In the genomic region with DNA sequence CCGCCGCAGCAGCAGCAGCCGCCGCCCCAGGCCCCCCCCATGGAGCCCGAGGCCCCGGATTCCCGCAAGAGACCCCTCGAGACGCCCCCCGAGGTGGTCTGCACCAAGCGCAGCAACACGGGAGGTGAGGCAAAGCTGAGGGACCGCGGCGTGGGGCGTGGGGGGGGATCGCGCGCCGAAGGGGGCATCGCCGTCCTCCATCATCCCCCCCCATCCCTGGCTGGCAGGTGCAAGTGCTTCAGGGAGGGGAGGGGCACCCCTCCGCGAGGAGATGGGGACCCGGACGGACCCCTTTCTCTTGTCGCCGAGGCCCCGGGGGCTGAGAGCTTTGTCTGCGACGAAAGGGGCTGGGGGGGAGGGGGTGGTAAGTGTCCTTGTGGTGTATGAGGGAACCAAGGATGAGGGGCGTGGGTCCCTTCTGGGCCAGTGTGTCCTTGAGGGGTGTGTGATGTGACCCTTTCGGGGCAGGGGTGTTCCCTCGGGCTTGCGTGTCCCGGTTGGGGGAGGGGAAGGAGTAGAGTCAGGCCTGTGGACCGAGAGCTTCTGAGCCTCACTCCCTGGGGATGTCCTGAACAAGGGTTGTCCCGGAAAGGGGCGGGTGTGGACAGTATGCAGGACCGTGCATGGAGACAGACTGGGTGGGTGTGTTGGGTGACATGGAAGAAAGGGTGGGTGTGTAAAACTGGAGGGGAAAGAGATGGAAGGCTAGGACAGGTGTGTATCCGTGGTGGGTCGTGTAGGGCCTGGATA, we compare ENCODE assay signal across 7 mouse cellular contexts. TPM values are rescaled to one million over a fixed set of nuclear protein-coding genes. Genes with fewer than 3 reads are reported as not detected.
A peak's percentile ranks its signal among the peaks of the same experiment; 100 is the strongest.
DNase-seq lines count a peak whose midpoint lies in the region; ATAC-seq lines count a peak whose summit lies in the region.

No protein-coding gene starts in this region.

- 2% methylated on average over 19 of the region's 42 CpGs for WGBS in embryonic facial prominence, embryonic 14.5 days
- 1% methylated on average over 42 of the region's 42 CpGs for WGBS in hindbrain, embryonic 10.5 days
- 3% methylated on average over 26 of the region's 42 CpGs for WGBS in limb, embryonic 12.5 days
- WGBS in midbrain, embryonic 16.5 days, result under 1% methylated on average over 38 of the region's 42 CpGs

- no peak overlapping the region for H3K27ac ChIP-seq in embryonic facial prominence, embryonic 14.5 days (replicated peaks; ENCODE audit: low read depth, low read length)
- peak overlapping the region; percentile 98 for H3K27ac ChIP-seq in hindbrain, embryonic 10.5 days
- no peak overlapping the region for H3K27ac ChIP-seq in limb, embryonic 12.5 days
- peak overlapping the region; percentile 97 for H3K27ac ChIP-seq in midbrain, embryonic 16.5 days (ENCODE audit: low read length)

- H3K4me2 ChIP-seq in embryonic facial prominence, embryonic 14.5 days (ENCODE audit: low read depth, low read length), result peak overlapping the region; percentile 79
- peak overlapping the region; percentile 88 for H3K4me2 ChIP-seq in limb, embryonic 12.5 days
- H3K4me2 ChIP-seq in midbrain, embryonic 16.5 days (ENCODE audit: low read length), result peak overlapping the region; percentile 65

- DNase-seq in ES-CJ7 (ENCODE audit: low read depth, low spot score), result peak; percentile 78
- DNase-seq in adrenal gland, adult 2 months, result peak; percentile 58
- peak; percentile 13 for DNase-seq in embryonic facial prominence, embryonic 14.5 days (ENCODE audit: low spot score)
- peak; percentile 42 for DNase-seq in hindbrain, embryonic 10.5 days (ENCODE audit: low spot score)

- H3K27me3 ChIP-seq in embryonic facial prominence, embryonic 14.5 days (replicated peaks; ENCODE audit: control insufficient read depth, insufficient read depth, low read length), result peaks cover 54% of the 10 kb centered on the region
- peaks cover 26% of the 10 kb centered on the region for H3K27me3 ChIP-seq in hindbrain, embryonic 10.5 days (ENCODE audit: insufficient read depth, poor library complexity, severe bottlenecking)
- H3K27me3 ChIP-seq in limb, embryonic 12.5 days, result peaks cover 85% of the 10 kb centered on the region
- no peaks in the 10 kb centered on the region for H3K27me3 ChIP-seq in midbrain, embryonic 16.5 days (ENCODE audit: control insufficient read depth, insufficient read depth, low read depth, low read length)

- H3K4me1 ChIP-seq in embryonic facial prominence, embryonic 14.5 days (ENCODE audit: control insufficient read depth, insufficient read depth, low read length), result peaks cover 7% of the 10 kb centered on the region
- H3K4me1 ChIP-seq in hindbrain, embryonic 10.5 days (replicated peaks), result peaks cover 70% of the 10 kb centered on the region
- H3K4me1 ChIP-seq in limb, embryonic 12.5 days (replicated peaks), result peaks cover 13% of the 10 kb centered on the region; the same call in 1 of the 2 replicates
- peaks cover 67% of the 10 kb centered on the region for H3K4me1 ChIP-seq in midbrain, embryonic 16.5 days (ENCODE audit: control insufficient read depth, insufficient read depth, low read length)

- ATAC-seq in embryonic facial prominence, embryonic 14.5 days (ENCODE audit: low read depth), result peak; percentile 3; the same call in 1 of the 2 replicates
- peak; percentile 62 for ATAC-seq in limb, embryonic 12.5 days (ENCODE audit: insufficient number of reproducible peaks, insufficient read depth, low FRiP score, low TSS enrichment, low read depth)
- peak; percentile 7 for ATAC-seq in midbrain, embryonic 16.5 days
- no peak for ATAC-seq in erythroid progenitor cell, adult 5-6 weeks (replicated peaks; ENCODE audit: low FRiP score, poor library complexity, severe bottlenecking)

- no peaks in the 10 kb centered on the region for H3K36me3 ChIP-seq in embryonic facial prominence, embryonic 14.5 days (ENCODE audit: control insufficient read depth, insufficient read depth, low read length)
- no peaks in the 10 kb centered on the region for H3K36me3 ChIP-seq in hindbrain, embryonic 10.5 days
- no peaks in the 10 kb centered on the region for H3K36me3 ChIP-seq in limb, embryonic 12.5 days
- no peaks in the 10 kb centered on the region for H3K36me3 ChIP-seq in midbrain, embryonic 16.5 days (ENCODE audit: control insufficient read depth, insufficient read depth, low read length)

- H3K9ac ChIP-seq in embryonic facial prominence, embryonic 14.5 days (ENCODE audit: low read depth, low read length), result peak overlapping the region; percentile 57
- H3K9ac ChIP-seq in limb, embryonic 12.5 days (replicated peaks), result peak overlapping the region; percentile 58
- peak overlapping the region; percentile 93 for H3K9ac ChIP-seq in midbrain, embryonic 16.5 days (ENCODE audit: low read depth, low read length)

- H3K4me3 ChIP-seq in embryonic facial prominence, embryonic 14.5 days (ENCODE audit: low read depth, low read length), result peak overlapping the region; percentile 48
- peak overlapping the region; percentile 94 for H3K4me3 ChIP-seq in hindbrain, embryonic 10.5 days
- H3K4me3 ChIP-seq in limb, embryonic 12.5 days (replicated peaks), result peak overlapping the region; percentile 51
- peak overlapping the region; percentile 86 for H3K4me3 ChIP-seq in midbrain, embryonic 16.5 days (ENCODE audit: low read depth, low read length)

- H3K9me3 ChIP-seq in embryonic facial prominence, embryonic 14.5 days (ENCODE audit: control insufficient read depth, low read length), result no peaks in the 10 kb centered on the region
- H3K9me3 ChIP-seq in hindbrain, embryonic 10.5 days, result no peaks in the 10 kb centered on the region
- H3K9me3 ChIP-seq in limb, embryonic 12.5 days, result peaks cover 5% of the 10 kb centered on the region; the same call in 1 of the 2 replicates
- H3K9me3 ChIP-seq in midbrain, embryonic 16.5 days (replicated peaks; ENCODE audit: control insufficient read depth, low read length, poor library complexity, severe bottlenecking), result no peaks in the 10 kb centered on the region

RNA-seq across cellular contexts. Expression of a gene that starts 0.5 kb away (rescaled TPM):
- total RNA-seq in adrenal gland, adult 2 months (2021), result 1 to 10 TPM; 3.5 to 4.6 TPM
- polyA plus RNA-seq in adrenal gland, adult 2 months (2012; rRNA removed), result 1.7 and 1.9 TPM in 2 replicates
- 0.79 and 0.81 TPM in 2 replicates for polyA plus RNA-seq in embryonic facial prominence, embryonic 14.5 days (2014; fragmentation: Nextera tagmentation; extraction: Ambion mirVana)
- polyA plus RNA-seq in hindbrain, embryonic 10.5 days (2016; fragmentation: Nextera tagmentation; extraction: Ambion mirVana), result 3.5 and 7.3 TPM in 2 replicates
- polyA plus RNA-seq in limb, embryonic 12.5 days (2016; fragmentation: Nextera tagmentation; extraction: Ambion mirVana), result 0.31 and 0.33 TPM in 2 replicates
- 11.9 and 14.3 TPM in 2 replicates for polyA plus RNA-seq in midbrain, embryonic 16.5 days (2015; fragmentation: Nextera tagmentation; extraction: Ambion mirVana)
- total RNA-seq in erythroid progenitor cell, adult 5-6 weeks (2015; ENCODE audit: low replicate concordance), result not detected in 2 replicates
- total RNA-seq in erythroid progenitor cell, adult 5-6 weeks (2017; ENCODE audit: low replicate concordance), result not detected in 2 replicates

RNA-seq across cellular contexts. Expression of a gene that starts 16.0 kb away (rescaled TPM):
- 10 to 100 TPM in 1 of 2 experiments, 1 to 10 TPM in 1; 10.0 to 10.1 TPM for total RNA-seq in adrenal gland, adult 2 months (2021)
- polyA plus RNA-seq in adrenal gland, adult 2 months (2012; rRNA removed), result 28.5 and 30.2 TPM in 2 replicates
- 19.4 and 22.5 TPM in 2 replicates for polyA plus RNA-seq in embryonic facial prominence, embryonic 14.5 days (2014; fragmentation: Nextera tagmentation; extraction: Ambion mirVana)
- polyA plus RNA-seq in hindbrain, embryonic 10.5 days (2016; fragmentation: Nextera tagmentation; extraction: Ambion mirVana), result 36.8 and 39.2 TPM in 2 replicates
- polyA plus RNA-seq in limb, embryonic 12.5 days (2016; fragmentation: Nextera tagmentation; extraction: Ambion mirVana), result 39.9 and 45.3 TPM in 2 replicates
- 24.7 and 31.2 TPM in 2 replicates for polyA plus RNA-seq in midbrain, embryonic 16.5 days (2015; fragmentation: Nextera tagmentation; extraction: Ambion mirVana)
- total RNA-seq in erythroid progenitor cell, adult 5-6 weeks (2015; ENCODE audit: low replicate concordance), result 10.1 and 19.8 TPM in 2 replicates
- 1.7 and 4.6 TPM in 2 replicates for total RNA-seq in erythroid progenitor cell, adult 5-6 weeks (2017; ENCODE audit: low replicate concordance)

RNA-seq across cellular contexts. Expression of a gene that starts 55.1 kb away (rescaled TPM):
- 1 to 10 TPM; 1.2 TPM for total RNA-seq in adrenal gland, adult 2 months (2021)
- 3.6 and 5.2 TPM in 2 replicates for polyA plus RNA-seq in adrenal gland, adult 2 months (2012; rRNA removed)
- 5.3 and 10.0 TPM in 2 replicates for polyA plus RNA-seq in embryonic facial prominence, embryonic 14.5 days (2014; fragmentation: Nextera tagmentation; extraction: Ambion mirVana)
- 1.0 and 1.5 TPM in 2 replicates for polyA plus RNA-seq in hindbrain, embryonic 10.5 days (2016; fragmentation: Nextera tagmentation; extraction: Ambion mirVana)
- polyA plus RNA-seq in limb, embryonic 12.5 days (2016; fragmentation: Nextera tagmentation; extraction: Ambion mirVana), result 0.44 and 0.60 TPM in 2 replicates
- 25.4 and 29.9 TPM in 2 replicates for polyA plus RNA-seq in midbrain, embryonic 16.5 days (2015; fragmentation: Nextera tagmentation; extraction: Ambion mirVana)
- total RNA-seq in erythroid progenitor cell, adult 5-6 weeks (2015; ENCODE audit: low replicate concordance), result 151 and 220 TPM in 2 replicates
- total RNA-seq in erythroid progenitor cell, adult 5-6 weeks (2017; ENCODE audit: low replicate concordance), result 10.8 and 18.9 TPM in 2 replicates

Comparison
In these comparisons a context has a peak if more than half of its experiments do, and no peak if none do; other contexts are left out.
1. DNase-seq: peak in every context shown above with its lines; median percentile 78 in ES-CJ7; 58 in adrenal gland, adult 2 months; 42 in hindbrain, embryonic 10.5 days; 13 in embryonic facial prominence, embryonic 14.5 days.
2. H3K27ac ChIP-seq: peak in hindbrain, embryonic 10.5 days (single experiment) and midbrain, embryonic 16.5 days (single experiment); none in embryonic facial prominence, embryonic 14.5 days (single experiment) and limb, embryonic 12.5 days (single experiment).
3. Peak in every context shown above with its lines, with median percentiles within 50 percentile points of each other: H3K4me2 ChIP-seq, H3K4me3 ChIP-seq and H3K9ac ChIP-seq.